Mouse (Mus musculus): ENCODE results near the gene Vat1.

DNA sequence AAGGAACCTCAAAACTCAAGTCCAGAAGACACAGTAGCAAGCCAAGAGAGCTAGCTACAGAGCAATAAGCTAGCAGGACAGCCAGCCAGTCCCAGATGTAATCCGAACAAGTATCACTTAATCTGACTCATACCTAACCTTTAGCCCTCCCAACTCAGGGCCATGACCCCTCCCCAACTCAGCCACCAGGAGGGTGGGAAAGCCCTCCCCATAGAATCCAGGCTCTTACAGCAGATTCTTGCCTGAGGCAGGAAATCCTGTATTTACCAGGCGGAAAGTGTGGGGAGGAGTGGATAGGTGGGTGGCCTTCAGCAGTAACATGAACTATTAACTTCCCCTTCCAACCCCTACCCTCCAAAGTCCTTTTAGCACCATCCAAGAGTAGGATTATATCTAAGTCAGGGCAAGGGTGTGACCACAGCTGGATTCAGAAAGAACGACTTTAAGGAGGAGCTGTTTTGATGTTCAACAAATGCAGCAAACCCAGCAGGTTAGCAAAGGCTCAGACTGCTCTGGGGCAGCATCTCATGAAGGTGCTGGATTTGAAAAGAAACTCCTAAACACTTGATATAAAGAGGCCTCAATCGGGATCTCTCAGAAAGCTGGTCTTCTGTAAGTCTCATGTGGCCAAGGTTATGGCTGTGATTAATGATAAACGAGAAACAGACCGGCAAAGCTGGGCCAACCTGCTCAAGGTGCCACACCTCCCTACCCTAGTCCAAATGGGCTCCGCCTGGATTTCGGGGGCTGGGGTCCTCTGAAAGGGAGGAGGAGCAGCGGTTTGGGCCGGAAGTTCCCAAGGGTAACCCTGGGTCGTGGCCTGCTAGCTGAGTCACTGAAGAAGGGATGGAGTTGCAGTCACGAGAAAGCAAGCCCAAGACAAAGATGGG, 1.6 kb downstream of the Vat1 start, which contains the start of gene Rnd2:
- TF ChIP-seq POLR2A (IDR thresholded peaks at IDR 0.05; ENCODE audit: low read depth, low read length) (no peak; the same call in 1 of the 2 replicates), CTCF (IDR thresholded peaks at IDR 0.05; ENCODE audit: borderline replicate concordance, insufficient read depth, low read length) (no peak)

All from embryonic fibroblast, embryonic 13.5 days (primary cell).